ENCODE assay signal across 11 mouse cellular contexts in genomic region chr8:104405430-104406187, GRCm38 (mm10). TPM values are rescaled to one million over a fixed set of nuclear protein-coding genes. Genes with fewer than 3 reads are reported as not detected.
A peak's percentile ranks its signal among the peaks of the same experiment; 100 is the strongest.
DNase-seq lines count a peak whose midpoint lies in the region; ATAC-seq and TF ChIP-seq lines count a peak whose summit lies in the region.
"Had no signal": no experiment of that assay in that cellular context is flagged by ENCODE, and none has a peak within 500 bp of the region (broad histone marks: within the 10 kb centered on the region; RNA-seq: fewer than 3 reads in every experiment).

No protein-coding gene starts in this region.

- ATAC-seq in hindbrain, postnatal 0 days = no peak
- ATAC-seq in hindbrain, embryonic 14.5 days (ENCODE audit: low FRiP score) = no peak
- peak; percentile 23 for ATAC-seq in Patski
- ATAC-seq in heart, embryonic 13.5 days (ENCODE audit: extremely low read depth, insufficient number of reproducible peaks, low FRiP score, low TSS enrichment) = no peak
- ATAC-seq: inflammation-experienced regulatory T-cells, adult 6 months had no signal

- WGBS in hindbrain, postnatal 0 days = 66% methylated on average over 15 of the region's 15 CpGs
- WGBS in hindbrain, embryonic 14.5 days = 74% methylated on average over 15 of the region's 15 CpGs
- WGBS in heart, embryonic 13.5 days = 42% methylated on average over 15 of the region's 15 CpGs

- H3K4me2 ChIP-seq in hindbrain, postnatal 0 days (ENCODE audit: low read depth, low read length) = no peak overlapping the region
- no peak overlapping the region for H3K4me2 ChIP-seq in hindbrain, embryonic 14.5 days (replicated peaks)
- H3K4me2 ChIP-seq in heart, embryonic 13.5 days = peak overlapping the region; percentile 12; the same call in 1 of the 2 replicates

- no peak for TF ChIP-seq CTCF in hindbrain, postnatal 0 days (IDR thresholded peaks at IDR 0.05; ENCODE audit: low read depth)
- TF ChIP-seq CTCF in Patski (IDR thresholded peaks at IDR 0.05) = no peak

- H3K4me1 ChIP-seq in hindbrain, postnatal 0 days (ENCODE audit: insufficient read depth, low read length) = no peaks in the 10 kb centered on the region
- no peaks in the 10 kb centered on the region for H3K4me1 ChIP-seq in hindbrain, embryonic 14.5 days (replicated peaks; ENCODE audit: control insufficient read depth, insufficient read depth, low read length)
- peaks cover 34% of the 10 kb centered on the region for H3K4me1 ChIP-seq in heart, embryonic 13.5 days

- no peaks in the 10 kb centered on the region for H3K9me3 ChIP-seq in hindbrain, postnatal 0 days (ENCODE audit: low read length)
- H3K9me3 ChIP-seq in hindbrain, embryonic 14.5 days (ENCODE audit: control insufficient read depth, low read length) = no peaks in the 10 kb centered on the region
- H3K9me3 ChIP-seq in heart, embryonic 13.5 days = no peaks in the 10 kb centered on the region

- H3K27me3 ChIP-seq in hindbrain, postnatal 0 days (ENCODE audit: insufficient read depth, low read length) = no peaks in the 10 kb centered on the region
- H3K27me3 ChIP-seq in hindbrain, embryonic 14.5 days (ENCODE audit: control insufficient read depth, insufficient read depth, low read length) = no peaks in the 10 kb centered on the region; the same call in 1 of the 2 replicates
- no peaks in the 10 kb centered on the region for H3K27me3 ChIP-seq in Patski
- no peaks in the 10 kb centered on the region for H3K27me3 ChIP-seq in heart, embryonic 13.5 days (replicated peaks)

- DNase-seq in hindbrain, postnatal 0 days (ENCODE audit: low spot score) = no peak
- DNase-seq in hindbrain, embryonic 14.5 days (ENCODE audit: low spot score) = no peak
- DNase-seq in Patski (ENCODE audit: low read depth, low spot score) = no peak
- peak; percentile 48 for DNase-seq in kidney, postnatal 10 days
- no peak for DNase-seq in spleen, postnatal 14 days (ENCODE audit: low spot score in 2 of 2)
- DNase-seq in left cerebral cortex, adult 11 months (ENCODE audit: low spot score) = no peak
- no peak for DNase-seq in layer of hippocampus, postnatal 36 days

- CTCF ChIA-PET in Patski (lab: Charles Lee) = interaction anchor here (0.9 to 2.6 kb wide), 6 partner anchors 9 to 63 kb away, joined by 3 to 13 read pairs (median 6); partner anchors contain the start of gene Dync1li2

- H3K4me3 ChIP-seq in hindbrain, postnatal 0 days (ENCODE audit: low read length) = no peak overlapping the region
- no peak overlapping the region for H3K4me3 ChIP-seq in hindbrain, embryonic 14.5 days (replicated peaks; ENCODE audit: low read length)
- H3K4me3 ChIP-seq in heart, embryonic 13.5 days = no peak overlapping the region
- H3K4me3 ChIP-seq: myocyte had no signal

- H3K27ac ChIP-seq in hindbrain, postnatal 0 days = peak overlapping the region; percentile 7; the same call in 1 of the 2 replicates
- H3K27ac ChIP-seq in hindbrain, embryonic 14.5 days = no peak overlapping the region
- H3K27ac ChIP-seq in heart, embryonic 13.5 days (replicated peaks) = peak overlapping the region; percentile 54
- H3K27ac ChIP-seq: macrophage had no signal

- H3K9ac ChIP-seq in hindbrain, postnatal 0 days (replicated peaks; ENCODE audit: low read length) = no peak overlapping the region
- no peak overlapping the region for H3K9ac ChIP-seq in hindbrain, embryonic 14.5 days
- no peak overlapping the region for H3K9ac ChIP-seq in heart, embryonic 13.5 days

- H3K36me3 ChIP-seq in hindbrain, postnatal 0 days (ENCODE audit: insufficient read depth, low read length) = no peaks in the 10 kb centered on the region
- H3K36me3 ChIP-seq in hindbrain, embryonic 14.5 days (replicated peaks; ENCODE audit: control insufficient read depth, insufficient read depth) = no peaks in the 10 kb centered on the region
- H3K36me3 ChIP-seq in heart, embryonic 13.5 days = no peaks in the 10 kb centered on the region

- in situ Hi-C loops in Patski (cut with MboI; ENCODE audit: low pct_unique_long_range_greater_than_20kb) = loop anchor here (10.0 kb wide), 1 partner anchor 161 kb away; the partner anchor contains the start of gene Tk2

- POLR2A ChIA-PET in Patski (lab: Charles Lee) = no interaction called here

RNA-seq across cellular contexts. Expression of gene Cmtm4, which starts 10.0 kb away (rescaled TPM):
- 38.4 and 40.5 TPM in 2 replicates for total RNA-seq in hindbrain, postnatal 0 days (2014; rRNA removed)
- 2.7 and 2.9 TPM in 2 replicates for polyA plus RNA-seq in hindbrain, postnatal 0 days (2015; fragmentation: Nextera tagmentation; extraction: Ambion mirVana)
- polyA plus RNA-seq in hindbrain, embryonic 14.5 days (2014; fragmentation: Nextera tagmentation; extraction: Ambion mirVana) = 3.5 and 3.8 TPM in 2 replicates
- 39.8 TPM for polyA plus RNA-seq in Patski (2021)
- 1.2 and 1.6 TPM in 2 replicates for polyA plus RNA-seq in heart, embryonic 13.5 days (2015; fragmentation: Nextera tagmentation; extraction: Ambion mirVana)
- total RNA-seq in layer of hippocampus, postnatal 36 days (2021) = 10 to 100 TPM; 59.5 to 62.7 TPM

RNA-seq across cellular contexts. Expression of gene Dync1li2, which starts 37.2 kb away (rescaled TPM):
- total RNA-seq in hindbrain, postnatal 0 days (2014; rRNA removed) = 59.0 and 59.1 TPM in 2 replicates
- 71.1 and 73.9 TPM in 2 replicates for polyA plus RNA-seq in hindbrain, postnatal 0 days (2015; fragmentation: Nextera tagmentation; extraction: Ambion mirVana)
- 89.9 and 96.5 TPM in 2 replicates for polyA plus RNA-seq in hindbrain, embryonic 14.5 days (2014; fragmentation: Nextera tagmentation; extraction: Ambion mirVana)
- polyA plus RNA-seq in Patski (2021) = 93.1 TPM
- 45.0 and 51.1 TPM in 2 replicates for polyA plus RNA-seq in heart, embryonic 13.5 days (2015; fragmentation: Nextera tagmentation; extraction: Ambion mirVana)
- total RNA-seq in layer of hippocampus, postnatal 36 days (2021) = 100 to 1,000 TPM; 246 to 289 TPM
